Mouse (Mus musculus): ENCODE results near the gene Ssc4d. TPM values are rescaled to one million over a fixed set of nuclear protein-coding genes. Genes with fewer than 3 reads are reported as not detected.

The Ssc4d gene
- polyA plus RNA-seq (2017; shearing (Covaris generic)) = 1.1 TPM

DNA sequence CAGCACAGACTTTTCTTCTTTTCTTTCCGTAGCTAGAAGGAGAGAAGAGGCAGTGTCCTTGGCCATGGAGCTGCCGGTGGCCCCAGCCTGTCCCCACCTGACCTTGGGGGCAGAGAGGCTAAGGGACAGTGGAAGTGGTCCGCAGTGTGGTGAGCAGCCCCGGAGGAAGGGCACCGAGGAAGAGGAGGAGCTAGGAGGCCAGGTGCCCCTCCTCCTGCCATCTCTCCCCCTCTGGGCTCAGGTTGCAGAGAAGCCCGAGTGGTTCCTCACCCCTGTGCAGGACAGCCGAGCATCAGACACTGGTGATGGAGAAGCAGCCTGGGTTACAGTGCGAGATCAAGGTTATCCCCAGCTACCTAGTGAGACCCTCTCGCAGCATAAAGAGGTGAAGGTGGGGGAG is at the start of gene Ssc4d:
Gene Ssc4d (minus strand): TSS at position 167 of the 400 bp plus-strand sequence.

DNA sequence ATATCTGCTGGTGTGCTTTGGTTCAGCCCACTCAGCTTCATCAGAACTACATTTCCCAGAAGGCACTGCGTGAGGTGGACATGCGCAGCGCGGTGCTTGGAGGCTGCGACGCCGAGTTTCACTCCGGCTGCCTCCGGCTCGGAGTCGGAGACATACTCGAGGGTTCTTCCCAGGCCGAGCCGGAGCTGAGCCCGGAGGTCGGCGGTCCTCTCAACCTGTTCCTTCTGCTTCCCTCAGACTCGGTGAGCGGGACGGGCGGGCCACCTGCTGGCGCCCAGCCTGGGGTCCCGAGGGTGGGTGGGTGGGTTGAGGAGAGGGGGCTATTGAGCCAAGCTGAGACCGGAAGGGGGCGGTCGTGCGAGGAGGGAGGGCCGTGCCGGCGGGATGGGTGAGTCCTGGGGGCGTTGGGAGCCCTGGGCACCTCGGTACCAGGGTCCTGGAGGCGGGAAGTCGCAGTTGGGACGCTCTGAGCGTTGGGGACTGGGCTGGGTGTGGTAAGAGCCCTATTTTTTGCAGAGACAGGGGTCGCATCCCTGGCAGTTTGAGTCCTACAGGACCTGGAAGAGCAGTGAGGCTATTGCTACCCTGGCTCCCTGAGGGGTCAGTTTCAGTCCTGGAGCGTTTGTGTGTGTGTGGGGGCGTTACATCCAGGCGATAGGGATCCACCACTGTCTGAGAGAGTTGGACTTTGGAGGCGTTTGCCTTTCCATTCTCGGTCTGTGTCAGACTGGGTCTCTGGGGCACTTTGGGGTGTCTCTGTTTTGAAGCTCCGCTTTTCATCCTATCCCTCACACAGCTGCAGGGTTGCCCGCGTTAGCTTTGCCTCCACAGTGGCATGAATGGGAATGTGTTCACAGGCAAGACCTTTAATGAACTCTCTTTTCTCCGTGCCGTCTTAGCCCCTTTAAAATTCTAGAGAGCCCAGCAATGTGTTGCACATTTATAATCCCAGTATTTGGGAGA is 20.7 kb upstream of the Ssc4d start, which contains the start of gene Dtx2:
Gene Dtx2 (plus strand): TSS at position 76 of the 963 bp plus-strand sequence.

GRCm38 (mm10) chr5:135979904-135980303 is 5.6 kb upstream of the Ssc4d start, which contains the start of gene Zp3:
TSS of gene Zp3 (plus strand) at chr5:135980099.

GRCm38 (mm10) chr5:135934481-135935175 is 39.7 kb downstream of the Ssc4d start, which contains the start of gene Ywhag:
TSS of gene Ywhag (minus strand) at chr5:135934616.

Other genes with a start within 250 kb of the Ssc4d start
- gene Tmem120a, start 230.1 kb downstream of the Ssc4d start, polyA plus RNA-seq (2017; shearing (Covaris generic)) = 60.2 TPM
- 0.67 TPM for gene Styxl1, start 196.1 kb downstream of the Ssc4d start, polyA plus RNA-seq (2017; shearing (Covaris generic))
- gene Mdh2, start 196.1 kb downstream of the Ssc4d start, polyA plus RNA-seq (2017; shearing (Covaris generic)) = 545 TPM
- gene Srrm3, start 167.6 kb downstream of the Ssc4d start, polyA plus RNA-seq (2017; shearing (Covaris generic)) = not detected
- 1.4 TPM for gene Hspb1, start 86.6 kb downstream of the Ssc4d start, polyA plus RNA-seq (2017; shearing (Covaris generic))
- gene Ywhag, start 39.9 kb downstream of the Ssc4d start, polyA plus RNA-seq (2017; shearing (Covaris generic)) = 74.8 TPM
- not detected for gene Zp3, start 5.6 kb upstream of the Ssc4d start, polyA plus RNA-seq (2017; shearing (Covaris generic))
- 23.3 TPM for gene Dtx2, start 20.3 kb upstream of the Ssc4d start, polyA plus RNA-seq (2017; shearing (Covaris generic))
- not detected for gene Upk3b, start 64.0 kb upstream of the Ssc4d start, polyA plus RNA-seq (2017; shearing (Covaris generic))
- gene Upk3bl, start 80.0 kb upstream of the Ssc4d start, polyA plus RNA-seq (2017; shearing (Covaris generic)) = not detected
- 2.1 TPM for gene Rasa4, start 109.4 kb upstream of the Ssc4d start, polyA plus RNA-seq (2017; shearing (Covaris generic))
- 176 TPM for gene Polr2j, start 142.1 kb upstream of the Ssc4d start, polyA plus RNA-seq (2017; shearing (Covaris generic))
- 58.2 TPM for gene Lrwd1, start 161.5 kb upstream of the Ssc4d start, polyA plus RNA-seq (2017; shearing (Covaris generic))
- 64.1 TPM for gene Alkbh4, start 161.6 kb upstream of the Ssc4d start, polyA plus RNA-seq (2017; shearing (Covaris generic))
- gene Orai2, start 196.2 kb upstream of the Ssc4d start, polyA plus RNA-seq (2017; shearing (Covaris generic)) = 78.2 TPM
- gene Prkrip1, start 224.4 kb upstream of the Ssc4d start, polyA plus RNA-seq (2017; shearing (Covaris generic)) = 51.6 TPM